Mouse (Mus musculus): ENCODE data around the gene Capn2. TPM values are rescaled to one million over a fixed set of nuclear protein-coding genes. Genes with fewer than 3 reads are reported as not detected.

Capn2 gene
- polyA plus RNA-seq, 1 experiment from 2014 or later, result 126 TPM

DNA sequence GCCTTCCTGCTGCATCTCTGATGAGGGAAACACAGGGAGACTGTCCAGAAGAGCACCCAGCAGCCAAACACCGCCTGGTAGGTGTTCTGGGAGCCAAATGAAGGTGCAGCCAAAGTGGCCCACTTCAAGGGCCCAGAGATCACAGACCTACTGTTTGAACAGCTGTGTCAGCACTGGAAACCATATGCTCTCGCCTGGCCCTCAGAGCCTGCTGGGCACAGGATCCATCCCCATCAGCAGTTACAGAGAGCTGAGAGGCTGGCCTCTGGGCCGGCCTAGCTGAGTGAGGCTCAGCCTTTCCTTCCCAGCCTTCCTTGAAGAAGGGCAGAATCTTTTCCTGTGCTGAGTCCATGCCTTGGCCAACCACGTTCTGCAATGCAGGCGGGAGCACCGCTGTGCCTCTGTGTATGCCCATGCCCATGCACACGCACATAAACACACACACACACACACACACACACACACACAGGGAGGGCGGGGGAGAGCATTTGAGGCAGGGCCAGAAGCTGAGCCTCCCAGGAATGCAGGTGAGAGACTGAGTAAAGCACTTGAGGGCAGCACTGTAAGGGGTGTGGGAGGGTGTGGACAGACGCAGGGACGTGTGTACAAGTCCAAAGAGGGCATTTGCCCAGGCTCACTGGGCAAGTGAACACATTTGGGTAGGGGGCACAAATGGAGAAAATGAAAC is 8.2 kb downstream of the Capn2 start:
- Histone ChIP-seq H3K27ac (no peak overlapping the region), H3K9me3 (replicated peaks) (no peaks in the 10 kb centered on the region), H3K27me3 (no peaks in the 10 kb centered on the region), H3K9ac (no peak overlapping the region), H3K4me3 (replicated peaks) (no peak overlapping the region), H3K4me1 (peaks cover 31% of the 10 kb centered on the region), H3K4me2 (no peak overlapping the region), H3K36me3 (peaks cover 58% of the 10 kb centered on the region)
- 77% methylated on average over 10 of the region's 10 CpGs for WGBS
- no peak for ATAC-seq (replicated peaks; ENCODE audit: low FRiP score)

DNA sequence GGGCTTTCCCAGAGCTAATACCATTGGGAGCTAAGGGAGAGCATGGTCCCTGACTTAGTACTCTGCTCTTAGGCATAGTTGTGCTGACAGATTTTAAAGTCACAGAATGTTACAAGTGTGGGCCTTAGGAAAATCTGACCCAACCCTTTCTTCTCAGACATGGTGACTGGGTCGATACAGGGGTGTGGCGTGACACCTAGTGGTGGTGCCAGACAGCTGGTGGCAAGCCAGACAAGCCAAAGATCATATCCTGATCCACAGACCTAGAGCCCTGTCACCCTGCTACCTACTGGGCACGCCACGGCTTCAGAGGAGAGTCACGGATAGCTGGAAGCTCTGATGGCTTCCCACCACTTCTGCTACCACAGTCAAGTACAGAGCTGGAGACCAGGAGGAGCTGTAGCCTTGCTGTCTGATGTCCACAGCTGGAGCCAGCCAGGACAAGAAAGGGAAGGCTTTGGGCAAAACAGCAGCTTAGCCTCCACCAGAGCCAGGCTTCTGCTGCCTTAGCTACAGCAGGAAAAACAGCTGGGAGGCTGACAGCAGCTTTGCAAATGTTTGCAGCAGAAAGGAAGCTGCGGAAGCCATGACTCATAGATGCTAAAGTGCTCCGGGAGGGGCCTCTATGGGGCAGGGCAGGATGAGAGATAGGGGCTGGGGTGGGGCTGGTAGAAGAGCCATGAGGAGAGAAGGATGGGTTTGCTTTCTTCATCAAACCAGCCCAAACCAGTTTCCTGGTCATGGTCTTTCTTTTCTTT is 11.0 kb downstream of the Capn2 start:
- WGBS, result 51% methylated on average over 7 of the region's 7 CpGs
- Histone ChIP-seq H3K4me1 (peaks cover 28% of the 10 kb centered on the region), H3K9ac (no peak overlapping the region), H3K9me3 (replicated peaks) (no peaks in the 10 kb centered on the region), H3K4me2 (no peak overlapping the region), H3K36me3 (peaks cover 46% of the 10 kb centered on the region), H3K27me3 (no peaks in the 10 kb centered on the region), H3K4me3 (replicated peaks) (no peak overlapping the region), H3K27ac (peak overlapping the region; percentile 84)
- ATAC-seq (replicated peaks; ENCODE audit: low FRiP score), result no peak; the same call in 1 of the 2 replicates

DNA sequence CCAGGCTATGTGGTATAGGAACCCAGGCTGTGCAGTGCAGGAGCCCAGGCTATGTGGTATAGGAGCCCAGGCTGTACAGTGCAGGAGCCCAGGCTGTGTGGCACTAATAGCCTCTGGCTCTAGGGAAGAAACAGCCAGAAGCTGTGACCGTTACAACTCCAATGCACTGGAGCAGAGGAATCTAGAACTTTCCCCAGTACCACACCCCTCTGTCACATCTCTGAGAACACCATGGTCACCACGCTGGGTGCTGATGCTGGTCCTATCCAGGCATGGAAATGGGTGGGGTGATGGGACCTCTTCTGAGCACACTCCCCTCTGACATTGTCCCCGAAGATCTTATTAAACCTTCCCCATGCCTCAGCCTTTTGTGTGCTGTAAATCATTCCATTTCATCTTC is 12.1 kb downstream of the Capn2 start:
- Histone ChIP-seq H3K4me1 (peaks cover 33% of the 10 kb centered on the region), H3K27me3 (no peaks in the 10 kb centered on the region), H3K4me2 (no peak overlapping the region), H3K9me3 (replicated peaks) (no peaks in the 10 kb centered on the region), H3K36me3 (peaks cover 36% of the 10 kb centered on the region), H3K9ac (no peak overlapping the region), H3K4me3 (replicated peaks) (no peak overlapping the region), H3K27ac (no peak overlapping the region)
- ATAC-seq (replicated peaks; ENCODE audit: low FRiP score), result no peak
- 85% methylated on average over 3 of the region's 3 CpGs for WGBS

DNA sequence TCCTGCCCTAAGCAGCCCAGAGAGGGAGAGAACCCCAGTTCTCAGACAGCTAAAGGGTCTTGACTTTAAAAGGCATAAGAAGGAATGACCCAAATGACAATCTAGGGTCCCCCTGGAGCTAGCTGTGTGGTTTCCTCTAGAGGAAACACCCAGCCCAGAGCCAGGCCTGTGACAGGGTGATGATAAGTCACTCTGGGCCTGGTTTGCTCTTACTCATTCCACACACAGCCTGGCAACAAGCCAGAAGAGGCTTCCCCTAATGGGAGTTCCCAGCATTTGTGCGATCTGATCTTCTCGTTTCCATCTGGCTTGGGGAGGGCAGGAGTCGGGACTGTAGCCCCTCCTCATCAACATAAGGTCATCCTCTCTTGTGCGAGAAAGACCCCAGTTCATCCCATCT is 13.2 kb downstream of the Capn2 start:
- no peak overlapping the region for H3K4me2 ChIP-seq
- H3K4me3 ChIP-seq (replicated peaks), result no peak overlapping the region
- no peaks in the 10 kb centered on the region for H3K27me3 ChIP-seq
- H3K27ac ChIP-seq, result 0 out of 2 replicates have a peak overlapping the region, but pooled peaks have one; percentile 32
- peaks cover 44% of the 10 kb centered on the region for H3K4me1 ChIP-seq
- no peaks in the 10 kb centered on the region for H3K9me3 ChIP-seq (replicated peaks)
- ATAC-seq (replicated peaks; ENCODE audit: low FRiP score), result 0 out of 2 replicates have a peak, but pooled peaks have one; percentile 53
- peaks cover 32% of the 10 kb centered on the region for H3K36me3 ChIP-seq
- 14% methylated on average over 4 of the region's 4 CpGs for WGBS
- H3K9ac ChIP-seq, result no peak overlapping the region

DNA sequence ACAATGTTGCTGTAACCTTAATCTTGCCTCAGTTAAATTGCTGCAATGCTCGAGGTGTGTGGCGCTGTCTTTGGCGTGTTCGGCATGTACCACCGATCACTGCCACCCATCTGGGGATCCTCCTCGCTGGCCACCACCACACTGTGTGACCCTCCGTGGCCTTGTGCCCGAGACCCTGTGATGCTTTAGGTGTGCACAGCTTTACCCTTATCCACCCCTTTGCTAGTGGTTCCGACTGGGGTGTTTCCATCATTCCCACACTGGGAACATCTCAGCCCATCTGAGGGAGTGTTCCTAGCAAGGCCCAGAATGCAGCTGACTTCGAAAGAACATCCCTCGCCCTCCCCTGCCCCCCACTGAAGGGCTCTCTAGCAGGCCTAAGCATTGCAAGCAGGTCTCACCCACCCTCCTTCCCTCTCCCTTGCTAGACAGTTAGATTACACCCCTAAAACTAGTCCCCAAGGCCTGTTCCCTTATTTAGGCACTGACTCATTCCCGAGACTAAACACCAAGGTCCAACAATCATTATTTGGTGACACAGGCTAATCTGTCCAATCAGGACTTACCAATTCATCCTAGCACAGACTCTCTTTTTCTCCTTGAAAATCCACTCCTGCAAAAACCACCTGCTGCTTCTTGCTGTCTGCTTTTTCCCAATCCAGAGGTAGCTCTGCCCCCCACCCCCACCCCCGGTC is 14.1 kb downstream of the Capn2 start:
- no peak for ATAC-seq (replicated peaks; ENCODE audit: low FRiP score)
- Histone ChIP-seq H3K27ac (no peak overlapping the region), H3K4me1 (peaks cover 47% of the 10 kb centered on the region), H3K9me3 (replicated peaks) (no peaks in the 10 kb centered on the region), H3K4me2 (no peak overlapping the region), H3K27me3 (no peaks in the 10 kb centered on the region), H3K9ac (no peak overlapping the region), H3K4me3 (replicated peaks) (no peak overlapping the region), H3K36me3 (peaks cover 23% of the 10 kb centered on the region)
- 85% methylated on average over 13 of the region's 13 CpGs for WGBS

DNA sequence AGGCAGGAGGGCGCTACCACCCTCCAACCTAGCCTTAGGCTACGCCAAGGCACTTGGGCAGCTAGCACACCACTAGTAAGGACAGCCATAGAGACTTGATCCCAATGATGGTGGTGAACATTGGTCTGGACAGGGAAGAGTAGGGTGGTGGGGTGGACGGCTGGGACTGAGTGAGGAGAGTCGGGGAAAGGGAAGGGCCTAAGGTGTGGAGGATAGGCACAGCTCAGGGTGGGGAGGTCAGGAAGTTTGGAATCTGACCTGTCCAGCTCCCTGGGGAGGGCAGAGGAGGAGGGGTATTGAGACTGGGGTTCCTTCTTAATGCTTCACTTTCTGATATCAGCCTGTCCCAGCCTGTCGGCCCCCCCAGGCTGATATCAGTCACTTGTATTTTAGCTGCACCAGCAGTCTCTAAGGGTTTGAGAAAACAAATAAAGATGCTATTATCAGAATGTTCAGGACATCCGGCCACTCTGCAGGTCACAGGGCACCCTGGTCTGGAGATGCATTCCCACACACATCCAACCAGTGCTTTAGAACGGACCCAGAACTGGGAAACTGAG is 14.8 kb downstream of the Capn2 start:
- no peak for ATAC-seq (replicated peaks; ENCODE audit: low FRiP score)
- WGBS, result 88% methylated on average over 7 of the region's 7 CpGs

DNA sequence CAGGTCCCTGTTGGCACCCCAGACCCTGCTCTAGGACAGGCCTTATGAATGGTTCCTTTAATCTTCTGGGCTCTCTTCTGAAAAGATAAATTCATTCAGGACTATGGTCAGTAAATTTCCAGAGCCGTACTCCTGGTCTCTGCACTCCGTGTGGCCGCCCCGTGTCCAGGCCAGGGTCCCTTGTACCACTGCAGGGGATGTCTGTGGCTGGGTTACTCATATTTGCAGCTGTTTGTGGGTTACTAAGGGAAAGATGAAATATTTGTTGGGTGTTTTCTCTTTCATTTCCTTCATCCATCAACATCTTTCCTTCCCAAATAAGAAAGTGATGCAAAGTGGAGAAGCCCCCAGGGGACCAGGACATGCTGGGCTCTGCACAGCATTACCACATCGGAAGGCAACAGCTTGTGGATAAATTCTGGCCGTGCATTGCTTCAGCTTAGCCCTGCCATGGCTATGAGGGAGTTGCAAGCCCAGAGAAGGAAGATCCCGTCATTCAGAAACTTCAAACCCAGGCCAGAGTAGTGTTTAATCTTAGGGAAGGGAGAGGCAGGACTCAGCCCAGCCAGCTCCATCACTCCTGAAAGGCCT is 15.5 kb downstream of the Capn2 start:
- no peak for ATAC-seq (replicated peaks; ENCODE audit: low FRiP score)
- Histone ChIP-seq H3K9ac (no peak overlapping the region), H3K4me3 (replicated peaks) (no peak overlapping the region), H3K27me3 (no peaks in the 10 kb centered on the region), H3K4me1 (peaks cover 58% of the 10 kb centered on the region), H3K4me2 (no peak overlapping the region), H3K9me3 (replicated peaks) (no peaks in the 10 kb centered on the region), H3K27ac (no peak overlapping the region), H3K36me3 (peaks cover 20% of the 10 kb centered on the region)
- WGBS, result 89% methylated on average over 7 of the region's 7 CpGs

More for the DNA sequence above, 14.8 kb downstream of the Capn2 start:
- Histone ChIP-seq H3K9ac (no peak overlapping the region), H3K27ac (no peak overlapping the region), H3K36me3 (peaks cover 23% of the 10 kb centered on the region), H3K4me1 (peaks cover 52% of the 10 kb centered on the region), H3K4me2 (no peak overlapping the region), H3K4me3 (replicated peaks) (no peak overlapping the region), H3K27me3 (no peaks in the 10 kb centered on the region), H3K9me3 (replicated peaks) (no peaks in the 10 kb centered on the region)

DNA sequence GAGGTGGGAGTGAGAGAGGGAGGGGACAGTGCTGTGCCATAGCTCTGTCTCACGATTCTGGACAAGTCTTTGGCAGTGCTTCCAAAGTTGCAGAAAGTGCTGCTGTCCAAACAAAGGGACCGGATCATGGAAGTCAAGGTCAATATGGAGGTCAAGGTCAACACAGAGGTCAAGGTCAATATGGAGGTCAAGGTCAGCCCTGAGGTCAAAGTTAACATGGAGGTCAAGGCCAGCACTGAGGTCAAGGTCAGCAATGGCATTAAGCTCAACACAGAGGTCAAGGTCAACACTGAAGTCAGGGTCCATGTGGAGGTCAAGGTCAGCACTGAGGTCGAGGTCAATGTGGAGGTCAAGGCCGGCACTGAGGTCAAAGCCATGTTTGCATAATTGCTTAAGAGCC is 16.6 kb downstream of the Capn2 start:
- 80% methylated on average over 4 of the region's 4 CpGs for WGBS

DNA sequence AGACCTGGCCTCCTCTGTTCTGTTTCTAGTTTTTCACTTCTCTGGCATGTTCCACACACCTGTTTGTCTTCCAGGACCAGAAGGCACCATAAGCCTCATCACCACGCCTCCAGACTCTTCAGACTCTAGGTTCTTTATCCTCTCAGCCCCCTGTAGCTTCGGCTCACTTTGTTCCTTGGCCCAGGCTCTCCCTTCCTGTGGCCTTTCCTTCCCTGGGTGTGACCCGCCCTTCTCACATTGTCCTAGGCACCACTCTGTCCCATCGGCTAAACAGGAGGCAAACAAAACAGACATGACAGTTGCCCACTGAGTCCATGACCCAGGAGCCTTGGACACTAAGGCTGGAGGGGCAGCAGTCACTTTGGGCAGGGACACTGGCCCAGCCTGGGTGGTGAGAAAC is 17.2 kb downstream of the Capn2 start:
- H3K4me1 ChIP-seq, result peaks cover 60% of the 10 kb centered on the region
- ATAC-seq (replicated peaks; ENCODE audit: low FRiP score), result no peak
- 79% methylated on average over 4 of the region's 4 CpGs for WGBS

More for the DNA sequence above, 16.6 kb downstream of the Capn2 start:
- Histone ChIP-seq H3K4me2 (no peak overlapping the region), H3K27ac (no peak overlapping the region), H3K27me3 (no peaks in the 10 kb centered on the region), H3K9ac (no peak overlapping the region), H3K4me1 (peaks cover 60% of the 10 kb centered on the region), H3K9me3 (replicated peaks) (no peaks in the 10 kb centered on the region), H3K4me3 (replicated peaks) (no peak overlapping the region), H3K36me3 (peaks cover 20% of the 10 kb centered on the region)
- ATAC-seq (replicated peaks; ENCODE audit: low FRiP score), result no peak

DNA sequence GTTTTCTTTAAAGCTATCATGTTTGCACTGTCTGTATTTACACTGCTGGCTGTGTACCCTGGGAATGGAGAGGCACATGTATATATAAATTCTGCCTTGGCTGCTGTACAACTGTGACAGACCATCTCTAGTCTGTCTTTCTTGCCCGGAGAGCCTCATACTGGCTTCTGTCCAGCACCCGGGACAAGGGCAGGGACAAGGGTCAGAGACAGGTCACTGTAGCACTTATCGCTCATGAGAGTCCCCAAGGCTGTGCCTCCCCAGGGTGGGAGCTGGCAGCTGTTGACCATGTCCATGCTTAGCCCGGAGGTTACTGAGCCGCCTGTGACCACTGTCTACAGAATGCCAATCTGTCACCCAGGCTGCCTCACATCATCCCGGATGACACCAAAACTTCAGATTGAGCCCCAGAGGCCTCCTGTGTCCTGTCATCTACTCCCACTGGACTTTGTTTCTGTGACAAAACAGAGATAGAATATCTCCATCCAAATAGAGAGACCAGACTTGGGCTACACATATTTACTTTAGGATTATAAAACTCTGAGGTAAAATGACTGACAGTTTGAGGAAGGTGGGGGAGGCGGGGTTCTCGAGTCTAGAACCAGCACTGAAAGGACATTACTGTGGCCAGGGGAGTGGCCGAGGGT is 17.8 kb downstream of the Capn2 start:
- no peak overlapping the region for H3K4me3 ChIP-seq (replicated peaks)
- H3K4me2 ChIP-seq, result no peak overlapping the region
- no peaks in the 10 kb centered on the region for H3K27me3 ChIP-seq
- H3K4me1 ChIP-seq, result peaks cover 61% of the 10 kb centered on the region
- H3K27ac ChIP-seq, result 0 out of 2 replicates have a peak overlapping the region, but pooled peaks have one; percentile 22
- H3K36me3 ChIP-seq, result peaks cover 10% of the 10 kb centered on the region; the same call in 1 of the 2 replicates
- WGBS, result 62% methylated on average over 9 of the region's 9 CpGs
- no peaks in the 10 kb centered on the region for H3K9me3 ChIP-seq (replicated peaks)
- H3K9ac ChIP-seq, result no peak overlapping the region
- ATAC-seq (replicated peaks; ENCODE audit: low FRiP score), result no peak

More for the DNA sequence above, 17.2 kb downstream of the Capn2 start:
- Histone ChIP-seq H3K4me2 (no peak overlapping the region), H3K27me3 (no peaks in the 10 kb centered on the region), H3K9me3 (replicated peaks) (no peaks in the 10 kb centered on the region), H3K9ac (no peak overlapping the region), H3K27ac (no peak overlapping the region), H3K4me3 (replicated peaks) (no peak overlapping the region), H3K36me3 (peaks cover 16% of the 10 kb centered on the region)

DNA sequence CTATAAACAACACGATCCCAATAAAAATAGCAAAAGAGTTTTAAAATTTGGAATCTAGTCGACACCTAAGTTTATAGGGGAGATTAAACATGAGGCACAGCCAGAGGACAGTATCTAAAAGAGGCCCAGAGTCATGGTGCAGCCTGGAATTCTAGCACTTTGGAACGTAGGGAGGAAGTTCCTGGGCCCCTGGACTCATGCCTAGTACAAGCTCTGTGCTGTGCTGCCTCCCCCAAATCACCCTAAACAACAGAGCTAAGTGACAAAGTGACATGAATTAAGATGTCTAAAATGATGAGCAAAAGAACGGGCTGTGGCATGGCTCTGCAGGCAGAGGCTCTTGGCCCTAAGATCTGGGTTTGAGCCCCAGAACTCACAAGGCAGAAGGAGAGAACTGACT is 19.7 kb downstream of the Capn2 start:
- WGBS, result 52% methylated on average over 4 of the region's 4 CpGs

More for the DNA sequence above, 19.7 kb downstream of the Capn2 start:
- Histone ChIP-seq H3K27me3 (no peaks in the 10 kb centered on the region), H3K4me3 (replicated peaks) (no peak overlapping the region), H3K4me2 (no peak overlapping the region), H3K4me1 (peaks cover 56% of the 10 kb centered on the region), H3K9me3 (replicated peaks) (no peaks in the 10 kb centered on the region), H3K9ac (no peak overlapping the region), H3K27ac (0 out of 2 replicates have a peak overlapping the region, but pooled peaks have one; percentile 0), H3K36me3 (peaks cover 16% of the 10 kb centered on the region; the same call in 1 of the 2 replicates)
- ATAC-seq (replicated peaks; ENCODE audit: low FRiP score), result no peak
